Mouse (Mus musculus): ENCODE measurements around the gene Gm10722.
A peak's percentile ranks its signal among the peaks of the same experiment; 100 is the strongest.
"Not testable (repeated sequence)": the region's sequence is repeated elsewhere in the genome, so short reads cannot be mapped to it uniquely, and the experiment has no call there.

Gene Gm10722

GRCm38 (mm10) chr9:3024912-3025467 lies 24.3 kb downstream of the Gm10722 start, which contains the start of gene Gm10717:
Gene Gm10717 (plus strand): TSS chr9:3025417.
- not testable (repeated sequence) for DNase-seq (ENCODE audit: extremely low read depth, insufficient read length, low spot score)

GRCm38 (mm10) chr9:3025653-3026052 lies 24.9 kb downstream of the Gm10722 start:
- not testable (repeated sequence) for DNase-seq (ENCODE audit: extremely low read depth, insufficient read length, low spot score)

- DNase-seq (ENCODE audit: extremely low read depth, insufficient read length, low spot score): not testable (repeated sequence)
These were observed 25.4 kb downstream of the Gm10722 start for GRCm38 (mm10) chr9:3026136-3026535.

GRCm38 (mm10) chr9:3026741-3027140 lies 26.0 kb downstream of the Gm10722 start:
- DNase-seq (ENCODE audit: extremely low read depth, insufficient read length, low spot score): not testable (repeated sequence)

GRCm38 (mm10) chr9:3027200-3027599 lies 26.5 kb downstream of the Gm10722 start:
- peak; percentile 55 for DNase-seq (ENCODE audit: extremely low read depth, insufficient read length, low spot score)

- not testable (repeated sequence) for DNase-seq (ENCODE audit: extremely low read depth, insufficient read length, low spot score)
These were observed 28.7 kb downstream of the Gm10722 start for GRCm38 (mm10) chr9:3029276-3030000.

- DNase-seq (ENCODE audit: extremely low read depth, insufficient read length, low spot score): peak; percentile 74
These were observed 30.1 kb downstream of the Gm10722 start for GRCm38 (mm10) chr9:3030677-3031318.

GRCm38 (mm10) chr9:3034299-3034698 lies 33.6 kb downstream of the Gm10722 start, which contains the start of gene Gm17535:
Gene Gm17535 (plus strand): TSS chr9:3034599.
- not testable (repeated sequence) for DNase-seq (ENCODE audit: extremely low read depth, insufficient read length, low spot score)

- not testable (repeated sequence) for DNase-seq (ENCODE audit: extremely low read depth, insufficient read length, low spot score)
These were observed 35.9 kb downstream of the Gm10722 start, which contains the start of gene Gm10715 for GRCm38 (mm10) chr9:3036577-3036976. Gene Gm10715 (plus strand): TSS chr9:3036877.

- DNase-seq (ENCODE audit: extremely low read depth, insufficient read length, low spot score): peak; percentile 20
These were observed 37.4 kb downstream of the Gm10722 start for GRCm38 (mm10) chr9:3038161-3038560.

All from 3134 (cell line).